Mouse (Mus musculus) intestine, postnatal 0 days (tissue): ENCODE data around the gene Mterf1b. TPM values are rescaled to one million over a fixed set of nuclear protein-coding genes. Genes with fewer than 3 reads are reported as not detected.
A peak's percentile ranks its signal among the peaks of the same experiment; 100 is the strongest.
"Not testable (repeated sequence)": the region's sequence is repeated elsewhere in the genome, so short reads cannot be mapped to it uniquely, and the experiment has no call there.

ENCODE experiments used
- ATAC-seq: fragments of 200-750 bp; cut with Nextera tagmentation; 2 replicates; pipeline ENCODE4 v1.8.0; 2017; ENCODE audit warnings: mild to moderate bottlenecking, moderate TSS enrichment, moderate library complexity
- H3K27ac ChIP-seq: fragments of 300-500 bp; sonication (generic); 2 replicates; pipeline ENCODE4 v1.5.1; 2014; ENCODE audit warnings: mild to moderate bottlenecking, low read depth, low read length, moderate library complexity
- H3K27me3 ChIP-seq: fragments of 300-500 bp; sonication (generic); replicated peaks from 2 replicates; pipeline ENCODE4 v1.6.1; 2014; ENCODE audit warnings: low read length, mixed read lengths; ENCODE audit not compliant: control insufficient read depth, insufficient read depth
- H3K36me3 ChIP-seq: fragments of 300-500 bp; sonication (generic); 2 replicates; pipeline ENCODE4 v1.6.1; 2014; ENCODE audit warnings: mild to moderate bottlenecking, moderate library complexity; ENCODE audit not compliant: control insufficient read depth, insufficient read depth
- H3K4me1 ChIP-seq: fragments of 300-500 bp; sonication (generic); replicated peaks from 2 replicates; pipeline ENCODE4 v1.6.1; 2014; ENCODE audit warnings: antibody characterized with exemption, low read length, mixed read lengths; ENCODE audit not compliant: control insufficient read depth, insufficient read depth
- H3K4me2 ChIP-seq: fragments of 300-500 bp; sonication (generic); replicated peaks from 2 replicates; pipeline ENCODE4 v1.6.1; 2014; ENCODE audit warnings: low read depth, mild to moderate bottlenecking, moderate library complexity
- H3K4me3 ChIP-seq: fragments of 300-500 bp; sonication (generic); 2 replicates; pipeline ENCODE4 v1.5.1; 2014; ENCODE audit warnings: low read depth, low read length
- H3K9ac ChIP-seq: fragments of 300-500 bp; sonication (generic); 2 replicates; pipeline ENCODE4 v1.6.1; 2014; ENCODE audit warnings: mild to moderate bottlenecking, low read depth, low read length
- H3K9me3 ChIP-seq: fragments of 300-500 bp; sonication (generic); 2 replicates; pipeline ENCODE4 v1.6.1; 2016; ENCODE audit warnings: mixed run types; ENCODE audit not compliant: control insufficient read depth
- CTCF ChIP-seq: sonication (generic); IDR thresholded peaks from 2 replicates; pipeline ENCODE4 v1.5.1; 2016; ENCODE audit warnings: low read depth, mild to moderate bottlenecking, control low read depth, antibody characterized with exemption, moderate library complexity
- WGBS: fragments of 180-500 bp; shearing (Covaris S2); extraction: QIAGEN DNeasy Blood & Tissue Kit; methylation state at CpG from one replicate; pipeline ENCODE4 v1.1.7; 2014; 5-methylcytosine and 5-hydroxymethylcytosine counted together
- polyA plus RNA-seq: library from polyadenylated mRNA; unstranded; fragments of >200 nt; fragmentation: Nextera tagmentation; extraction: Ambion mirVana; gene quantifications from 2 replicates; pipeline ENCODE4 v1.2.1, GENCODE M21; 2015

Mterf1b gene
- polyA plus RNA-seq, 1 experiment from 2014 or later = 1.3 TPM

GRCm38 (mm10) chr5:4201368-4201767 is 9.2 kb downstream of the Mterf1b start:
- Histone ChIP-seq H3K9ac (no peak overlapping the region), H3K27me3 (no peaks in the 10 kb centered on the region), H3K4me2 (no peak overlapping the region), H3K4me3 (no peak overlapping the region), H3K27ac (no peak overlapping the region), H3K4me1 (no peaks in the 10 kb centered on the region), H3K36me3 (no peaks in the 10 kb centered on the region), H3K9me3 (no peaks in the 10 kb centered on the region)
- TF ChIP-seq CTCF = peak; percentile 72
- no peak for ATAC-seq

DNA sequence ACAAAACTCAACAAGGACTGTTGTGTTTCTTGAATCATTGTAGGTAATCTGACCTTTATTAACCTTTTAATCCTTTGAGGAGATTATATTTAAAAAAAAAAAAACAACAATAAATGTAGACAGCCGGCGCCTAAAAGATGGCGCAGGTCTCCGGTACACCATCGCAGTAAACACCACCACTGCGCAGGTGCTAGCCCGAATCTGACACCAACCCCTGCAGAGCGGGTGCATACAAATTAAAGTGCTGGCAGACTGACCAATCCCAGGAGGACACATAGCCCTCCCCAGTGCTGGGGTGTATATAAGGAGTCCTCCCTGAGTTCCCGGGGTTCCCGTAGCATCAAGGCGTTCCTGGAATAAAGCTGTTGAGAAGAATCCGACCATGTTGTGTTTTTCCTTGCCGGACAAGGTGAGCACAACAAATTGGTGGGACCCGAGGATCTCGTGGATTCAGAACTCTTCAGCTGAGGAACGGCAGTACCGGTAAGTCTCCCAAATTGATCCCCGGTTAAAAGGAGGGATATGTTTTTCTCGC is 10.2 kb downstream of the Mterf1b start:
- H3K4me2 ChIP-seq, ATAC-seq, H3K27me3 ChIP-seq, H3K4me1 ChIP-seq, H3K27ac ChIP-seq, H3K9ac ChIP-seq, H3K4me3 ChIP-seq, H3K36me3 ChIP-seq, H3K9me3 ChIP-seq: not testable (repeated sequence)
- 96% methylated on average over 19 of the region's 19 CpGs for WGBS

DNA sequence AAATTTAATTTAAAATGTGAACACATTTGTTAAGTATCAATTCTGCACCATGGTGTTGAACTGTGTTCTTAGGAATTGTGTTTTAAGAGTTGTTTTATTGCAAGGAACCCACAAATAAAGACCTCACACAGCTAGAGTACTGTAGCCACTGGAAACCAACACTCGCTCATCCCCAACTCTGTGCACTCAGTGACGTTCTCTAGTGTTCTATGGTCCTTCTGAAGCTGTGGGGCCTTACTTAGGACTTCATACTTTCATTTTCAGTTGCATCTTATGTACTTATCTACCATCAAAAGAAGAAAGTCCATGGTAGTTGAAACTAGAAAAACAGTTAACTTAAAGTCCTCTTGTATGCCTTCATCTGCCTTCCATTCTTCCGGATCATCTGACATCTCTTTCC is 17.9 kb downstream of the Mterf1b start:
- not testable (repeated sequence) for H3K27me3 ChIP-seq, H3K4me1 ChIP-seq, H3K27ac ChIP-seq, H3K4me3 ChIP-seq, H3K9me3 ChIP-seq, H3K9ac ChIP-seq, H3K4me2 ChIP-seq, ATAC-seq, H3K36me3 ChIP-seq
- WGBS = 69% methylated on average over 2 of the region's 3 CpGs

DNA sequence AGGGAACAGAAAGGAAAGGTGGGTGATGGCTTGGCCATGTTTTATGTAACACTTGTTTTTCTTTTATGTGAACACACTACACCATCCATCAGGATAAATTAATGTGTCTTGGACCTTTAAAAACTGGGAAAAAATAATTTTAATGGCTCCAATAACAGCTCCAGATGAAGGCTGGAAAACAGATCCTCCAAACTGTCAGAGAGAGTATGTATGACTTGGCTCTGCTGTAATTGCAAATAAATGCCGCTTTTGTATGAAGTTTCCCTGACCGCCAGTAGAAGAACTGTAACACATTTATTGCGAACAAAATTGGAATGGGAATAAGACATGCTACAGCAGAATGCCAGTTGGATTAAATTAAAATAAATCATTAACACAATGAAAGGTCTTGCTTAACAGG is 29.1 kb downstream of the Mterf1b start:
- 57% methylated on average over 3 of the region's 3 CpGs for WGBS
- Histone ChIP-seq H3K4me1 (no peaks in the 10 kb centered on the region), H3K4me2 (no peak overlapping the region), H3K4me3 (no peak overlapping the region), H3K9me3 (no peaks in the 10 kb centered on the region), H3K27me3 (no peaks in the 10 kb centered on the region), H3K9ac (no peak overlapping the region), H3K27ac (no peak overlapping the region), H3K36me3 (no peaks in the 10 kb centered on the region)
- TF ChIP-seq CTCF = no peak
- ATAC-seq = no peak

GRCm38 (mm10) chr5:4221981-4222623 is 29.9 kb downstream of the Mterf1b start:
- Histone ChIP-seq H3K9ac (no peak overlapping the region), H3K4me3 (no peak overlapping the region), H3K4me2 (no peak overlapping the region), H3K9me3 (no peaks in the 10 kb centered on the region), H3K4me1 (no peaks in the 10 kb centered on the region), H3K36me3 (no peaks in the 10 kb centered on the region), H3K27ac (no peak overlapping the region), H3K27me3 (no peaks in the 10 kb centered on the region)
- no peak for ATAC-seq
- TF ChIP-seq CTCF = no peak
- WGBS = 67% methylated on average over 6 of the region's 6 CpGs

- Histone ChIP-seq H3K4me1 (no peaks in the 10 kb centered on the region), H3K4me3 (no peak overlapping the region), H3K9ac (no peak overlapping the region), H3K27ac (no peak overlapping the region), H3K9me3 (no peaks in the 10 kb centered on the region), H3K36me3 (no peaks in the 10 kb centered on the region), H3K4me2 (no peak overlapping the region), H3K27me3 (no peaks in the 10 kb centered on the region)
- TF ChIP-seq CTCF = no peak
- WGBS = 71% methylated on average over 2 of the region's 2 CpGs
- ATAC-seq = no peak
Observed at GRCm38 (mm10) chr5:4232163-4232562, 40.0 kb downstream of the Mterf1b start.

GRCm38 (mm10) chr5:4234505-4234904 is 42.3 kb downstream of the Mterf1b start:
- WGBS = 80% methylated on average over 2 of the region's 2 CpGs

More at GRCm38 (mm10) chr5:4234505-4234904, 42.3 kb downstream of the Mterf1b start:
- TF ChIP-seq CTCF = no peak
- ATAC-seq = no peak
- Histone ChIP-seq H3K27ac (no peak overlapping the region), H3K9me3 (no peaks in the 10 kb centered on the region), H3K4me3 (no peak overlapping the region), H3K36me3 (no peaks in the 10 kb centered on the region), H3K4me1 (no peaks in the 10 kb centered on the region), H3K9ac (no peak overlapping the region), H3K27me3 (no peaks in the 10 kb centered on the region), H3K4me2 (no peak overlapping the region)
